Mouse (Mus musculus) cerebellum, adult 11 months (tissue): ENCODE measurements around the gene Prelp.

Experiments
- DNase-seq: peaks from one replicate; pipeline ENCODE4 v3.0.0; 2022

The Prelp gene

DNA sequence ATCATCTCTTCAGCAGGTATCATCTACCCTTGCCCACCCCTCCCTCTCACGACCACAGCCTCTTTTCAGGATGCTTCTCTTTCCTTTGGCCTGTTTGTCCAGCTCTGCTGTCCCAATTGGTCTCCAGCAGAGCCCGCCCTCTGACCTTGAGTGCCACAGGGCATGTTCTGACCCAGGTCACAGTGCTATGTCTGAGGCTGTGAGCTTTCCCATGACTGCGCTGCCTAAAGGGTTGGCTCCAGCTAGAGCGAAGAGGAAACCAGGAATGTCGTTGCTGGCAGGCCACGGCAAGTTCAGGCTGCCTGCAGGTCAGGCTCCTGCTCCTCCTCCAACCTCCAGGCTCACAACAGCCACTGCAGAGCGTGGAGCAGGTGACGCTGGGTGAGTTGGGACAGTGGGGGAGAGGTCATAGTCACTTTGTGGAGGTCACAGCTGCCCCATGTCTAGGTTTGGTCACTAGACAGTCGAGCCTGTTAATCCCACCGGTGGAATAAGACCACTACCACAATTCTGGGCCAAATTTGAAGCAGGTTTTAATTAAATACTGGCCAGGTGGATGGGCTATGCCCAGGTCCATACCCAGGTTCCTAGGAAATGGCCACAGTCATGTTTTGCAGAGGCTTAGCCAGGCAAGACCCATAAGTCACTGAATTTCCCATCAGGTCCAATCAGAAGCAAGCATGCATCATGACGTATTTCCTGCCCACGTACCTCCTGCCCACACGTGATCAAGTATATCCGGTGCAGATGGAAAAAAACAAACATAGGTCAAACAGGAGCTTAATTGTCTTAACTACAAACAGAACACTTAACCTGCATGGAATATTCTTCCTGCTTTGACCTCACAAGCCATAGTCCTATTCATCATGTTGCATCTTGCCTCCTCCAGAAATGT is 12.3 kb upstream of the Prelp start:
- DNase-seq = no peak

DNA sequence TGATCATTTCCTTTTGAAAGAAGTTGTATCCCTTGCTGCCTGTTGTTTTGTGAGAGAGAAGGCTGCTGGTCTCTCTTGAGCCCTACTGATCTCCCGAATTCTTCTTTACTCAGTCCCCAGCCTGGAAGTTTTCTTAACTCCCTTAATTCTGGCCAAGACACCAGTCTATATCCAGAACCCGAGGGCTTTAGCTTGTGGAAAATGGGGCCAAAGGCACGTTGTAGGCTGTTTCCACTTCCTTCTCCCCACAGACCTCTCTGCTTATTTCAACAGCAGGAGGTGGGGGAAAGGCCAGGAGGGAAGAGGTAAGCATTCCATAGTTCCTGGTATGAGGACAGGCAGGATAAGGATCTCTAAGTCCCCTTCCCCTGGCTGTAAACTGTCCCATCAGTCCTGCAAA is 8.8 kb upstream of the Prelp start:
- no peak for DNase-seq

DNA sequence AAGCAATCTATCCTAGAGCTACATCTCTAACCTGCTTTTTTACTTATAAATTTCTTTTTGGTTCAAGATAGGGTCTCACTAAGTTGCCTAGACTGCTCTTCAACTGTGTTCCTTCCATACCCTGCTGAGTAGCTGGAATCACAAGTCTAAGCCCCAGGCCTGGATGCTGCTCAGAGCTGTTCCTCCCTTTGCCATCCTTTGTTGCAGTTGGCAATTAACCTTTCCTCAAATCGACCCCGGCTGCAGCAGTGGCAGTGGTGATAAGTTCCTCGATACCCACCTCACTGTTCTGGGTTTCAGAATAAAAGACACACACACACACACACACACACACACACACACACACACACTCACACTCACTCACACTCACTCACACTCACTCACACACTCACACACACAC is 4.0 kb upstream of the Prelp start:
- no peak for DNase-seq

DNA sequence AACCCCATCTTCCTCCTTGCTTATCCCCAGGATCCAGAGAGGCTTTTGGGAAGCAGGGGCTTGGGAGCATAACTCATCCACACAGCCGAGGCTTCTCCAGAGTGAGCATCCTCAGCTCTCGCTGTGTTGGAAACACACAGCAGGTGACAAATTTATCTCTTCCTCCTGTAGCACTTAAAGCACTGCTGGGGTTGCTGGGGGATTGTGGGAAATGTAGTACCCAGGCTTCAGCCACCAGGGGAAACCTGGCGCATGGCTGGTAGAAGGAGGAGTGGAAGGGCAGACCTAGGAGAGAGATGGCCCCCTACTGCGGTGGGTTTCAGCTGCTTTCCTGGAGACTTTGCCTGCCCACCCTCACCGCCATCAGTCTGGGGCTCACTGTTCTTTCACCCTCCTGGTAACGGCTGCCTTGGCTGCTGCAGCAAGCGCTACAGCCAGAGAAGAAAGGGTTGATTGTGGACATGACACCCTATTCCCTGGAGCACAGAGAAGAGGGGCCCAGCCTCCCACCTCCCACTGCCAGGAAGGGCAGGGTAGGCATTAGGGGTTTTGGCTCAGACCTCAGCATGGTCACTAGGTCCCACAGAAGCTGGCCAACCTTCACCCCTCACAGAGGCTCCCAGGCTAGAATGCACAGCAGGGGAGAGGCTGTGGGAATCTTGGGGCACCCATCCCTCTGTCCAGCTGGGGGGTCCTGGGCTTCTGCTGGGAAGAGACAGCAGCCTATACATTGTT is 3.1 kb upstream of the Prelp start:
- DNase-seq = no peak

DNA sequence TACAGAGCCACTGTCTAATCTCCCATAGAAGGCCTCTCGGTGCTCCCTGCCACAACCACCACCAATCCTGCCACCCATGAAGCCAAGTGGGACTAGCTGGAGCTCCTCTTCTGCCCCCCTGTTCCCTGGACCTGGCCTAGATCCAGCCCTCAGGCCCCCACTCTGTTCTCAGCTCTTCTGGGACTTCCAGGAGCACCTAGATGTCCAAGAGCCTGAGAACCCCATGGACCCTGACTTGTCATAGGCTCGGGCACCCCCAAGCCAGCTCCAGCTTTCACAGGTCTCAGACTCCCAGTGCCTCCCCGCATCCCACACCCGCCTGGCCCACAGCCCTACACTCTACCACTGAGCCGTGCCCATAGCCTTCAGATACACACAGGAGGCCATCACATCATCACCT is 1.9 kb upstream of the Prelp start:
- no peak for DNase-seq

DNA sequence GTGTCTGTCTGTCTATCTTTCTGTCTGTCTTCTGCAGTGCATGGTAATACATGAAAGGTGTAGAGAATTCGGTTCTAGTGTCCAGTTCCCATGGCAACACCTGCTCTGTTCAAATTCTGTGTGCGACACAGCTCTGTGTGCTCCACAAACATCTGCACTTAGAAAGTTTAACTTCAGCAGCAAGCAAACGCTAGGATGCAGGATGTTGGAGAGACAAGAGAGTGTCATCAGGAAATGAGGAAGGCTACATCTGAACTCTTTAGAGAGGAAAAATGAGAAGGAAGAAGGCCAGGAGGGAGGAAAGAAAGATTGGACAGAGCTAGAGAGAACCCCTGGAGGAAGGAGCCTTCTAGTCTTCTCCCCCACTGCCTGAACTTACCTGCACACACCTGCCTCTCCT is 338 bp downstream of the Prelp start:
- DNase-seq = no peak

DNA sequence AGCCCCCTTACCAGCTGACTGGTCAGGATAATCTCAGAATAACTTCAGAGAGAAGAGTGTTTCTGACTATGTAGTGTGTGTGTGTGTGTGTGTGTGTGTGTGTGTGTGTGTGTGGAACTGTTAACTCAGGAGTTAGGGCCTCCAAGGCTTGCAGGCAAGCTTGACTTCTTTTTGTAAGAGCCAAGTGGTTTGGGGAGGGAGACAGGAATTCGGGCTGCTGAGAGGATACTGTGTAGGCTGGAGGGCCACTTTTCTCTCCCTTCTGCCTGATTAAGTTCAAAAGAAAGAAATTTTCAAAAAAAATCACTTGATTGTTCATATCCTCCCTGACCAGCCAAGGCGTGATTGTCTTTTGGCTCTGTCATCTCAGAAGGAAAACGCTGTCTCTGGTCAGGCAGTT is 813 bp downstream of the Prelp start:
- no peak for DNase-seq

DNA sequence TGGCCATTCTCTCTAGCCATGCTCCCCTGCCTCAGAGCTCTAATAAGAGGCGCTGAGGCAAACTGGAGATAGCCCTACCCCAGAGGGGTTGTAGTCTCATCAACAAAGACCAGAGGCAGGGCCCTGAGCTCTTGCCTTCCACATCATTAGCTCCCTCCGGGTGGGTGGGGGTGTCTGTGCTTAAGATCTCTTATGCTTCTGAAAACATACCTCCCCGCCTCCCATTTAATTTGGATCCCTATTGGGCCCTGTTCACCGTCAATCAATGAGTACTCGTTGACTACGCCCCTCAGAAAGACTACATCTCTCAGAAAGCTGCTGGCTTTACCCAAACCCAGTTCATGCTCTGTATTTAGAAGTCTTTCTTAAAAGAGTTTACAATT is 3.1 kb downstream of the Prelp start:
- no peak for DNase-seq

DNA sequence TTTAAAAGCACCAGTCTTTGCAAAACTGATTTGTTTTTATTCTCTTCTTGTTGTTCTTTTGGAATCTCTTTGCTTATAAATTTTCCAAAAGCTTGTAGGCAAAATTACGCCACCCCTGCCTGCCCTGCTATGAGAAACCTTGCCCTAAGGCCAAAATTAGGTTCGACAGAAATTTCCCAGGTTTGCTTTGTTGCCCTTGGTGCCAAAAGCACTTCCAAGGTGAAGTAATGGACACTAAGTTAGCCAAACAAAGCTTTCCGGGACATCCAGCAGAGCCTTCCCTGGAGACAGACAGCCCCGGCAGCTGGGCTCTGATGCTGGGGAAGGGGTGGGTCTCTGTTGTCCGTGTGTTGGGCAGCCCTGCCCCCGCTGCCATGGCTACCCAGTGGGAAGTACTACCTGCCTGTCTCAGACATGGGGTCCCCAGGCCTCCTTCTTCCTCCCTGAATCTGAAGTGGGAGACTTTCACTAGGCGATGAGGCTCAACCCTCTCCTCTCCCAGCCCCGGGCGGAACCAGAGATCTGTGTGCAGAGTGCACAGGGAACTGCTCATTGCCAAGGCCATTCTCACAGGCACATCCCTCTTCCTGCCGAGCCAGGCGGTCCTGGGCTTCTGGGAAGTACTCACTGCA is 3.6 kb downstream of the Prelp start:
- no peak for DNase-seq

DNA sequence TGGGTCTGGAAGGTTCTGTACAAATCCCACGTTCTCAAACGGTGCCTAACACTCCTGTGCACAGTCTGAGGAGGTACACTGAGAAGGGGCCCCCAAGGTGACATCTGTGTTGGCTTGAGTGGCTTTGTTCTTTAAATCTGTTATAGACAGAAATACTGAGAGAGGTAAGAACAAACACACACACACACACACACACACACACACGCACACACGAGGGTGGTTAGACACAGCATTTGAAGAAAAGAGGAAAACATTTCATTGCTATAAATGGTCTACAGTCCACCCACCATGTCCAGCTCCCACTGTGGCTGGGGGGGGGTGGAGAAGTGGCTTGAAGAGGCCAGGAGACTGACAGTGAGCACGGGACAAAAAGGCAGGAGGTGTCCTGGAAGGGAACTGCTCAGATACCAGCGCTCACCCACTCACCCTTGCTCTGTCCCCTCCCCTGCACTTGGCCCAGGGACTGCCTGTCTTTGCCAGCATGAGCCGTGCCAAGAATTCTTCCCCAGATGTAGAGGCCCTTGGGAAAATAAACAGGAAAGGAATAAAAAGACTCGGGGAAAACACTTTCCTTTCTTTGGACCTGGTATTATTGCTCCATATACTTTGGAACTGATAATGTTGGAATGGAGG is 5.4 kb downstream of the Prelp start:
- no peak for DNase-seq

DNA sequence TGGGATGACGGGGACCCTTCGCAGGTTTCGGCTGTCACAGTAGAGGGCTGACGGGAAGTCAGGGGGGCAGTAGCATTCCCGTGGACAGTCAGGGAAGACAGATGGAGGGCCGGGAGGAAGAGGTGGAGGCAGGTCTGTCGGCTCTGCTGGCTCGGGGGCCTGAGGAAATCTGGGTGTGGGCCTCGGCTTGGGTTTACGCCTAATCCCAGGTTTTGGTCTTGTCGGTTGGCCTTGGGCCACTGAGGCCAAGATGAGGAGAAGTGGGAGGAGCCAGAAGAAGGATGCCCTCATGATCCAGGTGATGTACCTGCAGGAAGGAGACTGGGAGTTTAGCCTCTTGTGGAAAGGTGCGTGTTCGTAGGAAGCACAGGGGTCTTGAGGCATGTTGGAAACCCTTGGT is 6.1 kb downstream of the Prelp start:
- no peak for DNase-seq

DNA sequence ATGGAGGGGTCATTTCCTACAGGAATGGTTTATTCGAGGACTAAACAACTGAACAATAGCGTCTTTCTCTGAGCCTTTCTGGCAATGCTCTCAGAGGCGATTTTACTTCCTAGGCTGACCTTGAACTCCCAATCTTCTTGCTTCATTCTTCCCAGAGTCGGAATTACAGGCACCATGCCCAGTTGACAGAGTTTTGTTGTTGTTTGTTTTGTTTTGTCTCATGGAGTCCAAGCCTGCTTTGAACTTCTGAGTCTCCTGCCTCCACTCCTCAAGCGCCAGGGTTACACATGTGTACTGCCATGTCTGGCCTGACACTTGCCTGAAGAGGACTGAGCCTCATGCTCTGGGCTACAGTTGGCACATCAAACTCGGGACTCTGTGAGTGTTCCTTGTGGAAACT is 8.2 kb downstream of the Prelp start:
- no peak for DNase-seq

DNA sequence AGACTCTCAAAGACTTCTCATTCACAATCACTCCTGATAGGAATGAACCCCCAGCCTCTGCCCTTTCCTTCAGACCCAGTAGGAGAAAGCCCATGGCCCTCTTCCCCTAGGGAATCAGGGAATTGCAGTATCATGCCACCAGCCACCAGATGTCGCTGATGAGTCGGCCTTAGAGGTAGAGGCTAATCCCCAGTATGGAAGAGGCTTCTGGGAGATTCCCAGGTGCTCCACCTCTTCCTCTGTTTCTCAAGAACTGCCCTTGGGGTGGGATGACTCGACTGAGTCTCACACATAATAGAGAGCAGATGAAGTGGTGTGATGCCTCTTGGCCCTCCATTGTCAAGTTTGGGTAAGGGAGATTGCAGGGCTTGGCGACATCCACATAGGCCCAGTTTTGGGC is 9.8 kb downstream of the Prelp start:
- peak; percentile 58 for DNase-seq

DNA sequence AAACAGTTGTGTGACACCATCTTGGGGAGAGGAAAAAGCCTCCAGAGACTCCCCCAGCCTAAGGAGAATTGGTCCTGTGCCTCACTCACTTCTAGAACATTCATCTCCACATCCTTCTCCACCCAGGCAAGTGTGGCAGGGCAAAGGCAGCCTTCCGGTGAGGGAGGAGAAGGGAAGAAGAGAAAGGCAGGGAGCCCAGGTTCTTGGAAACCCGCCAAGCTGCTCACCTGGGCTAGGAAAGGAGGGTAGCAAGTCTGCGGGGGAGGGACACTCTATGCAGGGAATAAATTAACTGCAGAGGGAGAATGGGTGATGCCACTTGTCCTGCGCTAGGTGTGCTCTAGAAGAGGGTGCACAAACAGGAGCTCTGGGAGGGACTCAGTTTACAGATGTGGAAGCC is 10.2 kb downstream of the Prelp start:
- DNase-seq = no peak

DNA sequence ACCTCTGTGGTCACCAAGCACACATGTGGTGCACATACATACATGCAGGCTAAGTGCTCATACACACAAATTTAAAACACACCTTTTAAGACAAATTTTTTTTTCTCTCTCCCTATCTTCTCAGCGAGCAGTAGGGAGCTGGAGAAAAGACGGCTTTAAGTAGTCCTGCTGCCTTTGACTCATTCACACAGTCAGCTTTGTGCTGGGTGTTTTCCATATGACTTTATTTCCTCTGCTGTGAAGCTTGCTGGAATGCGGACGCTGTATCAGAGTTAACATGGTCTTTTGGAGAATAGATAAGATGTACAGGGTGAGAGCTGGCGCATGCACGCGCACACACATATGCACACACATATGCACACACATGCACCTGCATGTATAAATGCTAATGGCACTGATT is 11.1 kb downstream of the Prelp start:
- no peak for DNase-seq

DNA sequence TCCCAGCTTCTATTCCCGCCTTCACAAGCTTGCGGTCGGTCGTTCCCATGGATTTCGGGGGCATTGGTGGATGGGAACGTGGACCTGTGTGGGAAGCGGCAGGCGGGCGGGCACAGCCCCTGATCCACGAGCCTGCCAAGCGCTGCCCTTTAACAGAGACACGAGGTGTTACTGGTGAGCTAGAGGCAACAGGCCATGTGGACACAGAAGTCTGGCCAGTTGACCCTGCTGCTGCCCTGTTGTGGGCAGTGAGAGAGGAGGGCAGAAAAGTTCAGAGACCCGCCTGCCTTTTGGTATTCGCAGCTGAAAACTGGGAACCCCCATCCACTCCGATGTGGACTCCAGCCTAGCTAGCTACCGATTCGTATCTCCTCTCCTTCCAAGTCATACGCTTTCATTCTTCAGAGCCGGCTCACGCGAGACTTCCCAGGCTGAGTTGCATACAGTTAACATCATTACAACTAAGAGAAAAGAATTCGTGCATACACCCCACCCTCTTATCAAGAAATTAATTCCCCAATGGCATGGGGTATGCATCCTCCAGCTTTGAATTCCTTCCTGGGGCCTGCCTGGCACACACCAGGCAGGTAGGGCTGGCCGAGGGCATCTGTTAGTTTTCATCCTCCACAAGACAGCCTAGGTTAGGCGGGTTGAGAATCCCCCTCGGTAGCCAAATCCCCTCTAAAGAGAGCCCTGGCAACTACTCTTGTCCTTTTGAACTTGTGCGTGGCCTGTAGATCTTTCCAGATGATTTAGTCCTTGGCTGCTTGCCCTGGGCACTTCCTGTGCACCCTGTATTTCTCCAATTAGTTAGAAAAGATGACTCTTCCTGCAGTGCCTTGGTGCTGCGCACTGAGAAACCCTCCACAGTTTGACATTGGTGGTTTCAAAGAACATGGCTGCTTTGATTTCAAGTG is 12.3 kb downstream of the Prelp start:
- DNase-seq = peak; percentile 61

DNA sequence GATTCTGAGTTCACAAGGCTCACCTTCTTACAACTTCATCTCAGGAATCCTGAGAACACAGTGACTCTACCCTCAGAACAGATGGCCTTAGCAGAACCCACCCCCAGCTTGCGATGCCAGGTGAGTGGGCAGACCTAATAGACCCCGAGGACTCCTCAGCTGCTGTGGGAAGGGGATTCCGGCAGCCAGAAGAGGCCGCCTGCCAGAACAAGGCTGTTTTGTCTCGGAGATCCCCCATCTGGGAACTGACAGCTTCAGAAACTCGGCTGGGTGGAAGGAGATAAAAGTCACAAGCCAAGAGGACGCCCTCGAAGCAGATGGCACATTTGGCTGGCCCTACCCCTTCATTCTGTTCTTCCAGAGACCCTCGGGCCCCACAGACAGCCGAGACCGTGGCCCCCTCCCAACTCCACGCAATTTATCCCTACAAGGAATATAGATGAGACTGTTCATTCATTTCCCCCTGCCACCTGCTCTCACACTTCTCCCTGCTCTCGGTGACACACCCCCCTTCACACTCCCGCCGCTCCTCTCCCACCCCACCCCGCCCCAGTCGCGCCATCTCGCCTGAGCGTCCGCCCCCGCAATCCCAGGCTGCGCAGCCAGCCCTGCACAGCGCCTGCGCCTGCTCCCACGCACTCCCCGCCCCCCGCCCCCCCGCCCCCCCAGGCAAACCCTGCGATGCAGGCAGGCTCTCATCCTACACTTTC is 13.1 kb downstream of the Prelp start, which contains the start of gene Optc:
TSS of gene Optc (minus strand) at position 51 of the 710 bp plus-strand sequence.
- DNase-seq = peak; percentile 67

DNA sequence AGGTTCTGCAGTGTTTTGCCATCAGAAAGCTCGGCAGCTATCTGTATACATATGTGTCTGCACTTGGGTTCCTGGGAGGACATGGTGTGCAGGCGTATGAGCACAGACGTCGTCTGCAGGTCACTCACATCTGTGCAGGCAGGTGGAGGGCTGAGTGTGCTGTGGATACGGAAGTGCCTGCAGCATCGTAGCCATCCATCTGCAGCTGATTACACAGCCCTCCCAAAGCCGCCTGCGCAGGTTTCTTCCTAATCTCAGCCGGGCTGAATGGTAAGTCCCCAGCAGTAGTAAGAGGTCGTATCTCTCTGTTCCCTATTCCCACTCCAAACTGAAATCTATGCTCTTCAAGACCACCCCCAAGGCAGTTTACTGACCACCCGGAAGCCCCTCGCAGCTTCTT is 14.8 kb downstream of the Prelp start:
- DNase-seq = no peak

DNA sequence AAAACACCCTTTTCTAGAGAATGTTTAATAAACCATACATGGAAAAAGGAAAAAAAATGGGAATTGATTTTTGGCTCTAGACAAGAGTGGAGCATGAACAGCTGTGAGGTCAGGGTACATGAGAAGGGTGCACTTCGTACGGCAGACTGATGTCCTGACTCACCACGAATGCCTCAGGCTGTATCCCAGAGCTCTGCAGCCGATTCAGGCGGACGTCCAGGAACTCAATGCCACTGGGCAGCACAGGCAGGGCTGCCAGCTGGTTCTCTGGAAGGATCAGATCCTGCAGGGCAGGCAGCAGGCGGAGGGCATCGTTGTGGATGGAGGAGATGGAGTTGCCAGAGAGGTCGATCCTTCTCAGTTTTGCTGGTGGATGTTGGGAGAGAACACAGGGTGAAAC is 20.4 kb downstream of the Prelp start:
- DNase-seq = peak; percentile 71

DNA sequence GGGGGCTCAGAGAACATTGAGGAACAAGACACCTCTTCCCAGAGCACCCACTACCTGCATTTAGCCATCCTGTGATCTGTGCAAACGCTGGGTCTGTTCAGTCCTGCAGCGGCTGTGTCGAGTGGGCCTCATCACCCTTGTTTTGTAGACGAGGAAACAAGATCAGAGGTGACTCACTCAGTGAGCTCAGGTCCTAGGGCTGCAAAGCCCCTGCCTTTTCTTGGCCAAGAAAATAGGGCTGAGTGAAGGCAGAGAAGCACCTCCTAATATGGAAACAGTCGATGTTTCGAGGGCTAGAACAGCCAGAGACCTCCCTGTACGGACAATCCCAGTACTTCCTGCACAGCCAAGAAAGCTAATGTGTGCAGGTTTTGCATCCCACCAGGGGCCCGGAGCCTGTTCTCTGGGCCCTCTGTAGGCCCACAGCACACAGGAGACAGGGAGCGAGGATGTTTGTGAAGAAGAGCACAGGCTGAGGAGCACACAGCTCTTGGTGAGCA is 22.1 kb downstream of the Prelp start:
- no peak for DNase-seq

DNA sequence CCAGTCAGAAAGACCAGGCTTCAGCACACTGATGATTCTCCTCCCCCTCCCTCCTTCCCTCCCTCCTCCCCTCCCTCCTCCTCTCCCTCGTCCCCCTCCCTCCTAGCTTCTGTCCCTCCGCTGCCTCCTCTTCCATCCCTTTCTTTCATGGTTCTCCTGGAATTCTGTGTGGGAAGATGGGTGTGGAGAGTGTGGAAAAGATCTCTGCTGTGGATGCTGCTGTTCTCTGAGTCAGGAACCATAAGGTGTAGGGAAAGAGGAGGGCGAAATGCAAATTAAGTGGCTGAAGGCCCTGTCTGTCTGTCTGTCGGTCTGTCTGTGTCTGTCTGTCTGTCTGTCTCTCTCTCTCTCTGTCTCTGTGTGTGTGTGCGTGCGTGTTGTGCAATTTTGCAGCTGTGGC is 23.9 kb downstream of the Prelp start:
- no peak for DNase-seq
